Mouse (Mus musculus) MEL-GATA-1-ER (cell line): ENCODE measurements around the gene Il21r.

Experiments used
- DNase-seq: peaks from one replicate; pipeline ENCODE4 v3.0.0-alpha.2; 2012; ENCODE audit warnings: low read depth; ENCODE audit errors: extremely low read depth

The Il21r gene

DNA sequence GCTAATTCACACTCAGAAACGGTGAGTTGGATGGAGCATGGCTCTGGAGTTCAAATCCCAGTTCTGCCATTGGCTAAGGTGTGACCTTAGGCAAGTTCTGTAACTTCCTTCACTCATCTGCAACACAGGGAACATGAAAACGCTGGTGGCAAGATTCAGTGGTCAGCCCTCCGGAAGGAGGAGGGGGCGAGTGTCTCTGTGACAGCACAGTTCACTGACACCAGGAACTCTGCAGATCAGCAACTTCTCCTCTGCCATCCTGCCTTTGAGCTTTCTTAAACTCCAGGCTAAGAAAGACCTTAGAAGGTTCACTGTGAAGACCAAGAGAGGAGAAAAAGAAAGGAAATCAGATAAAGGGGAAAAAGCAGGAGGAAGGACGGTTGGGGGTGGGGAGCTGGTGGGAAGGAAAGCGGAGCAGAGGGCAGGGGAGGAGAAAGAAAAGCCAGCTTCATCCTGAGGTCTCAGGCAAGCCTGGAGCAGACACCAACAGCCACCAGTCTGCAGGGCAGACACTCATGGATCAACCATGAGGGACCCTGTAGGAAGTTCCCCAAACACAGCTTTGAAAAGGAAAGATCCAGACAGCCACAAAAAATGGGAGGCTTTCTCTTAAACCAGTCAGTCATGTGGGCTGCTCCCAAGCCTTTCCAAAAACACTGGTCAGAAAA, 2.5 kb upstream of the Il21r start:
- no peak for DNase-seq

- no peak for DNase-seq
Measured at GRCm38 (mm10) chr7:125601280-125601670, 2.0 kb upstream of the Il21r start.

DNA sequence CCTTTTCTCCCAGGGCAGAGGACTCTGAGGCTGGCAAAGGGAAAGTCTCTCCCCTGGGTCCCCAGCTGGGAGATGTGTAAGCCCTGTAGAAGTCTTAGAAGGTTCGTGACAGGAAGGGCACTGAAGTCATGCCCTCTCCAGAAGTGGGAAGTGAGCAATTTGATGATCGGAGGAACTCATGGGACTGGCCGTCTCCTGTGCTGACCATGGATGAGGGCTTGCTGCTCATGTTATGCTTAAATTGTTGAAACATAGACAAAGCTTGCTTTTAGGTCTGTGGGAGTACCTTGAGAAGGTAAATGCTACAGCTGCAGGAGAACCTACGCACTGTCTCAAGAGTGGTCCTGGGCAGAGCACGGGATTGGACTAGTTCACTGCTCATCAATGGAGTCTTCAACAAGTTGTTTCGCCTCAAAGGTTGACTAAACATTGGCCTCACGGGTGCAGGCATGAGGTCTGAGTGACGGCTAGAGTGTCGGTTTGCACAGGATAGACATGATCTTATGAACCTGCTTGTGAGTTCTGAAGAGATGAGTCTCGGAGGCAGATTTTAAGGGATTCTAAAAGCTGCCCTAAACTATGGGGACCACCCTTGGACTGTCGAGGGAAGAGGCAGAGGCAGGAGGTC, 1.3 kb upstream of the Il21r start:
- no peak for DNase-seq

- no peak for DNase-seq
Measured at GRCm38 (mm10) chr7:125604362-125605319, 1.4 kb downstream of the Il21r start.

- DNase-seq = no peak
Measured at GRCm38 (mm10) chr7:125605725-125606139, 2.5 kb downstream of the Il21r start.

- no peak for DNase-seq
Measured at GRCm38 (mm10) chr7:125606265-125607164, 3.3 kb downstream of the Il21r start.

DNA sequence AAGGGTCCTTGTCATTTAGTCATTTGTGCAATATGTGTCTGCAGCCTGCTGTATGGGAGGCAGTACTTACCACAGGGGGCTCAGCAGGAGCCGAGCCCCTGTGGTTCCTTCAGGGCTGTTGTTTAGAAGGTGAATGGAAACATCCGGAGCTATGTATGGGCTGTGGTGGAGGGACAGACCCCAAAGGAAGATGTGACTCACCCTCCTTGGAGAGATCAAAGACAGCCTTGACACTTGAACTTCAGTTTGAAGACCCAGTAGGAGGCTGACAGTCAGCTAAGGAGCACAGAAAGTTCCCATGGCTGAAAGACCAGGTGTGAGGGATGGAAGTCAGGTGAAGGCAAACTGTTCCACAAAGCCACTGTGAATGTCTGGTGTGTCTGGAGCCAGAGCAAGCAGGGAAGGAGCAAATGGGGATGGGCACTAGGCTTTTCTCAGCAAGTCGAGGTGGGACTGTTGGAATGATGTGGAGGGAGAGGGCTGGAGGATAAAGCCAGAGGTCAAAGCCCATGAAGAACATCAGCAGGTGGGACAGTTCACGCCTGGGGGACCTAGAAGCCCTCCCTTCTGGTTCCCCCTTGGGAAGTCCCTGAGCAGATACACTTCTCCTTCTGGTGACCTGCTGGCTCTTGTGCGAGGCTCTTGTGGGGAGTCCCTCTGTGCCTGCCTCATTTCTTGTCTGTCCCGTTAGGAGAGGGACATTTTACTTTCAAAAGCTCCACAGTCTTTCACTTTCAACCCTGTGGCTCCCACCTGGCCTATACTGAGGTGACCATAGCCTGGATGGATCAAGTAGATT, 4.4 kb downstream of the Il21r start:
- DNase-seq = no peak

DNA sequence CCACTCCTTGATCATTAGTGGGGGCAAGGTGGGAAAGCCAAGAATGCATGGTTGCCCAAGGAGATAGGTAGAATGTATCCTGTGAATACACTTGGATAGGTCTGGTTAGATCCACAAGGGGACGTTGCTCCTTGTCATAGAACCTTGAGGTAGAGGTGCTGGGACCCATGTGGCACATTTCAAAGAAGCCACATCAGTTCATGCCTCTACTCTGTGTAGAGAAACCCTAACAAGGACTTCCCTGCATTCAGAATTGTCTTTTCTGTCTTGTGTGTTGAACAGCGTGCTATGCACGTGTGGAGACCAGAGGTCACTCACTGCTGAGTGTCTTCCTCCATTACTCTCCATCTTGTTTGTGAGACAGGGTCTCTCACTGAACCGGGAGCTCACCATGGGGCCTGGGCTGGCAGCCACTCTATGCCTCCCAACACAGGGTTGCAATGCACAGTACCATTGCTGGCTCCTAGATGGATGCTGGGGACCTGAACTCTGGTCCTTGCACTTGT, 5.0 kb downstream of the Il21r start:
- DNase-seq = no peak

GRCm38 (mm10) chr7:125613579-125613978, 10.3 kb downstream of the Il21r start:
- no peak for DNase-seq

- no peak for DNase-seq
Measured at GRCm38 (mm10) chr7:125615453-125615852, 12.2 kb downstream of the Il21r start.

GRCm38 (mm10) chr7:125618016-125618415, 14.8 kb downstream of the Il21r start:
- no peak for DNase-seq

DNA sequence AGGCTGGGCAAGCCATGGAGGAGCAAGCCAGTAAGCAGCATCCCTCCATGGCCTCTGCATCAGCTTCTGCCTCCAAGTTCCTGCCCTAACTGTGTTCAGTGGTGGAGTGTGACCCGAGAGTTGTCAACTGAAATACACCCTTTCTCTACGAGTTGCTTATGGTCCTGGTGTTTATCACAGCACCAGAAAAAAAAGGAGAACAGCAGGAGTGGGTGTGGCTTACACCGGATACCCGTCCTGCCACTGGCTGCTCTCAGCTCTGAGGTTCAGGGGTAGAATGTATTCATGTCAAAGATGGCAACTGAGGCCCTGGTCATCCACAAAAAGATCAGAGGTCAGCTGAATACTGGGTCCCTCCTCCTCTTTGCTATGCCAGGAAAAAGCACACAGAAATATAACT, 16.8 kb downstream of the Il21r start:
- no peak for DNase-seq

GRCm38 (mm10) chr7:125622741-125623685, 19.8 kb downstream of the Il21r start:
- no peak for DNase-seq

DNA sequence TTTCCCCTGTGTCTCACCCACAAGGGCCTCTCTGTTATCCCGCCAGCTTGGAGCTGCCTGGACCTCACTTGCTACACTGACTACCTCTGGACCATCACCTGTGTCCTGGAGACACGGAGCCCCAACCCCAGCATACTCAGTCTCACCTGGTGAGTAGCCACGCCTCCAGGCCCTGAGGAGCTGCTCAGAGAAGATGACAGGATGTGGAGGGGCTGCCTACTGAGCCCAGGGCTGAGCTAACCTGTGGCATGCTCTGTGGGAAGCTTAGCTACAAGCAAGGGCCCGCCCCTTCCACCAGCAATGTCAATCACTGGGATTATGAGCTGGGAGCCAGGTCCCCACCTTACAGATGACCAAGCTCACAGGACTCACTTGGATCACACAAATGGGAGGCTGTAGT, 22.0 kb downstream of the Il21r start:
- DNase-seq = no peak

DNA sequence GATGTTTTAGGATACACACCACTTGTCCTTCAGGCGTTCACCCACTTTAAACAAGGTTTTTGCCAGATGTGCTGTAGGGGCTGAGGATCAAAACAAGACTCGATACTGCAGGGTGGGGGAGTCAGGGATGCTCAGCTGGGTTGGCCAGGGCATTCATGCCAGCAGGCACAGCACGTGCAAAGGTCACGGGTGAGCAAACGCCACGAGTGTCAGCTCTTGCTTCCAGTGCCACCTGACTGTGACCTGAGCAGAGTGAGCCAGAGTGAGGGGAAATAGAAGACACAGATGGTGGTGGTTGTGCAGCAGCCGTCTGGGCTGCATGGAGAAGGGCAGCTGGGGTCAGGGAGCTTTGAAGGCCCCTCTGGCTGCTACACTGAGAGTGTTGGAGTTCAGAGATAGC, 22.6 kb downstream of the Il21r start:
- no peak for DNase-seq

GRCm38 (mm10) chr7:125630317-125630716, 27.1 kb downstream of the Il21r start:
- DNase-seq = no peak

GRCm38 (mm10) chr7:125630989-125631388, 27.8 kb downstream of the Il21r start:
- no peak for DNase-seq

DNA sequence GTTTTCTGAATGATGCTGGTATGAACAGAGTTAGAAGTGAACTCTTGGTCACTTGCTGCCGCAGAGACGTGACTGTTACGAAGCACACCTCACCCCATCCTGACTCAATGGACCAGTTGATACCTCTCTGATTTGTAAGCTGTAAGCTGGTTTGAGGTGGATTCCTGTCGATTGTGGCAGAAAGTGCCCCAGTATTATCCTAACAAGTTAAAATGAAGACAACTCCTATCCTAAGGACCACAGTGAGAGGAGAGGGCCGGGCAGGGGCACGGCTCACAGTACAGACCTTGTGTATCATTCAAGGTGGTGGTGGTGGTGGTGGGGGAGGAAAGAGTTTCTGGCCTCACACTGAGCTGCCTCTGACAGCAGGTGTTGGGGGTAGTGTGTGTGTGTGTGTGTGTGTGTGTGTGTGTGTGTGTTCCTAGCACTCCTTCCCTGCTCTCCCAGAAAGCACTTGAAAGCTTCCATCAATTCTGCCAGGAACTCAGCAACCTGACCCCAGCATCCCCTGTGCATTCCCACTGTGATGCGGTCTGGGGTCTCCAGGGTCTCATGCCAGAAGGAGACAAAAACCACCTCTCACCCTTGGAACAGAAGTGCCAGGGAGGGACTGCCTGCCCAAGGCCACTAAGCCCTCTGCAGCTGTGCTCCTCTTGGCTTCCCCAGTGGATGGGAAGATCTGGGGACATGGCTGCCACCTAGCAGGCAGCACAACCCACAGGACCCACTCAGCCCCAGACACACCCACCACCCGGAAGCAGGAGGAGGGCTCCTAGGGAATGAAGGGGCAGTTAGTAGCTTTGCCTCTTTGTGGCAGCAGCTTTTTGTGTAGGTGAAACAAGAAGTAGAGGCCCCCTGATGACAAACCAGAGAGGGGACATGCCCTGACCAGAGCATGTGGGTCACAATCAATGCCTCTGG, 34.3 kb downstream of the Il21r start:
- DNase-seq = no peak
